Mouse (Mus musculus) granulocyte monocyte progenitor cell, adult 5-6 weeks (primary cell): ENCODE results near the gene Ahsa1. TPM values are rescaled to one million over a fixed set of nuclear protein-coding genes. Genes with fewer than 3 reads are reported as not detected.

Source experiments
- total RNA-seq, 2 experiments: library from RNA; stranded (forward) in 1 of 2; stranded (reverse) in 1 of 2; fragments of 200-712, 200-1000 nt in 1 of 2; fragments of >200 nt in 1 of 2; fragmentation: Nextera tagmentation in 1 of 2; gene quantifications; 2 replicates each; pipeline ENCODE4 v1.2.3; 2014 to 2017

The Ahsa1 gene
- total RNA-seq, 2 experiments from 2014 or later: 185 to 324 TPM

Other genes with a start within 250 kb of the Ahsa1 start
- gene Tmem63c, start 245.1 kb upstream of the Ahsa1 start, total RNA-seq (2014; fragmentation: Nextera tagmentation): not detected in 2 replicates
- not detected in 2 replicates for gene Tmem63c, start 245.1 kb upstream of the Ahsa1 start, total RNA-seq (2017)
- gene Ngb, start 163.9 kb upstream of the Ahsa1 start, total RNA-seq (2014; fragmentation: Nextera tagmentation): not detected in 2 replicates
- not detected in 2 replicates for gene Ngb, start 163.9 kb upstream of the Ahsa1 start, total RNA-seq (2017)
- 34.2 and 45.7 TPM in 2 replicates for gene Gstz1, start 119.3 kb upstream of the Ahsa1 start, total RNA-seq (2014; fragmentation: Nextera tagmentation)
- 22.3 and 28.8 TPM in 2 replicates for gene Gstz1, start 119.3 kb upstream of the Ahsa1 start, total RNA-seq (2017)
- gene Pomt2, start 118.5 kb upstream of the Ahsa1 start, total RNA-seq (2014; fragmentation: Nextera tagmentation): 8.8 and 11.8 TPM in 2 replicates
- gene Pomt2, start 118.5 kb upstream of the Ahsa1 start, total RNA-seq (2017): 7.9 and 9.8 TPM in 2 replicates
- 3.2 TPM in 1 of 2 replicates, not detected in the other for gene Samd15, start 66.8 kb upstream of the Ahsa1 start, total RNA-seq (2014; fragmentation: Nextera tagmentation)
- gene Samd15, start 66.8 kb upstream of the Ahsa1 start, total RNA-seq (2017): not detected in 2 replicates
- gene Tmed8, start 66.0 kb upstream of the Ahsa1 start, total RNA-seq (2014; fragmentation: Nextera tagmentation): 9.6 and 9.8 TPM in 2 replicates
- 5.4 and 8.0 TPM in 2 replicates for gene Tmed8, start 66.0 kb upstream of the Ahsa1 start, total RNA-seq (2017)
- 1.8 TPM in 1 of 2 replicates, not detected in the other for gene Noxred1, start 27.7 kb upstream of the Ahsa1 start, total RNA-seq (2014; fragmentation: Nextera tagmentation)
- not detected in 2 replicates for gene Noxred1, start 27.7 kb upstream of the Ahsa1 start, total RNA-seq (2017)
- 25.9 and 56.4 TPM in 2 replicates for gene Vipas39, start 223 bp upstream of the Ahsa1 start, total RNA-seq (2014; fragmentation: Nextera tagmentation)
- gene Vipas39, start 223 bp upstream of the Ahsa1 start, total RNA-seq (2017): 27.2 and 31.0 TPM in 2 replicates
- gene Ism2, start 33.2 kb downstream of the Ahsa1 start, total RNA-seq (2014; fragmentation: Nextera tagmentation): not detected in 2 replicates
- gene Ism2, start 33.2 kb downstream of the Ahsa1 start, total RNA-seq (2017): not detected in 2 replicates
- gene Sptlc2, start 121.9 kb downstream of the Ahsa1 start, total RNA-seq (2014; fragmentation: Nextera tagmentation): 124 and 145 TPM in 2 replicates
- gene Sptlc2, start 121.9 kb downstream of the Ahsa1 start, total RNA-seq (2017): 153 and 160 TPM in 2 replicates
- gene Slirp, start 177.4 kb downstream of the Ahsa1 start, total RNA-seq (2014; fragmentation: Nextera tagmentation): 123 and 162 TPM in 2 replicates
- 102 and 106 TPM in 2 replicates for gene Slirp, start 177.4 kb downstream of the Ahsa1 start, total RNA-seq (2017)
- 65.3 and 73.7 TPM in 2 replicates for gene Alkbh1, start 177.5 kb downstream of the Ahsa1 start, total RNA-seq (2014; fragmentation: Nextera tagmentation)
- gene Alkbh1, start 177.5 kb downstream of the Ahsa1 start, total RNA-seq (2017): 58.4 and 70.3 TPM in 2 replicates
- gene Snw1, start 205.8 kb downstream of the Ahsa1 start, total RNA-seq (2014; fragmentation: Nextera tagmentation): 70.0 and 74.3 TPM in 2 replicates
- gene Snw1, start 205.8 kb downstream of the Ahsa1 start, total RNA-seq (2017): 174 and 201 TPM in 2 replicates
- not detected in 2 replicates for gene Gm5788, start 228.2 kb downstream of the Ahsa1 start, total RNA-seq (2014; fragmentation: Nextera tagmentation)
- gene Gm5788, start 228.2 kb downstream of the Ahsa1 start, total RNA-seq (2017): not detected in 2 replicates
- gene Gm8300, start 247.8 kb downstream of the Ahsa1 start, total RNA-seq (2014; fragmentation: Nextera tagmentation): not detected in 2 replicates
- not detected in 2 replicates for gene Gm8300, start 247.8 kb downstream of the Ahsa1 start, total RNA-seq (2017)